Mouse (Mus musculus): ENCODE results near the gene Gm14393.
"Not testable (repeated sequence)": the region's sequence is repeated elsewhere in the genome, so short reads cannot be mapped to it uniquely, and the experiment has no call there.

The Gm14393 gene

DNA sequence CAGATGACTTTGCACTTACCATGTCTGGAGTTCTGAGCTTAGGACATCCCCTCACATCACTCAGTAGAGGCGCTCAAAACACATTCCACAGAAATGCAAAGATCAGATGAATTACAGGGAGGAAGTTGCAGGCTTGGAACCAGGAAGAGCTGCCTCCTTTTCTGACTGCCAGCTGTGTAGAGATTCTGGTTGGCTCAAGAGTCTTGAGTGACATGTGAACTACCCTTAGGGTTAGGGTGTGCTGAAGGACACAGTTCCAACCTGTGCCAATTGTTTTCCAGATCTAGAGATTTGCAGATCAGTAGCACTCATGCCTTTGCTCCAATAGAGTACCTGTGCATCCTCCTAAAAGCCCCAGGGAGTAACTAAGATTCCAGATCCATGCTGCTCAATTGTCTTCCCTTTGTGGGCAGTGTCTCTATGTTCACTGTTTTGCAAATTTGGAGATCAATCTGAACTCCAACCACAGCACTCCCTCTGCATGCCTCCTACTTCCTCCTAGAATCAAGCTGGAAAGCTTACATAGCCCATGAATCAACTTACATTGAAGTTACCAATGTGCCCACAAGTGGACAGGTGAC lies at the start of gene Gm14393:
Gene Gm14393 (minus strand): TSS at position 101 of the 581 bp plus-strand sequence.
- DNase-seq (ENCODE audit: low spot score in 2 of 2), result not testable (repeated sequence)

DNA sequence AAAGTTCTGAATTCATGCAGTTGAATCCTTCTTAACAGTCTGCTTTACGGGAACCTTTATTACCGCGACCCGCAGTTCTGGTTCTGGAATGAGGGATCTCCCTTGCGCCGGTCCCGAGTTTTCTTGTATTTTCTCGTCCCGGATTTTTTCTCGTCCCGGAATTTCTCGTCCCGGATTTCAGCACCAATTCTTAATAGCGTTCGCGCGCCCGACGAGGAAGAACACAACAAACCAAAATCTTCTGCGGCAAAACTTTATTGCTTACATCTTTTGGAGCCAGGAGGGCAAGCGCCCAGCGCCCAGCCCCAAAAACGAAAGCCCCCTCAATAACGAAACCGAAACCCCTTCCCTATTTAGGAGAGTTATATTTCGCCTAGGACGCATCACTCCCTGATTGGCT lies 23.3 kb downstream of the Gm14393 start:
- not testable (repeated sequence) for DNase-seq (ENCODE audit: low spot score in 2 of 2)
